Comparison of ENCODE assay signal across 8 mouse cellular contexts in the genomic region with DNA sequence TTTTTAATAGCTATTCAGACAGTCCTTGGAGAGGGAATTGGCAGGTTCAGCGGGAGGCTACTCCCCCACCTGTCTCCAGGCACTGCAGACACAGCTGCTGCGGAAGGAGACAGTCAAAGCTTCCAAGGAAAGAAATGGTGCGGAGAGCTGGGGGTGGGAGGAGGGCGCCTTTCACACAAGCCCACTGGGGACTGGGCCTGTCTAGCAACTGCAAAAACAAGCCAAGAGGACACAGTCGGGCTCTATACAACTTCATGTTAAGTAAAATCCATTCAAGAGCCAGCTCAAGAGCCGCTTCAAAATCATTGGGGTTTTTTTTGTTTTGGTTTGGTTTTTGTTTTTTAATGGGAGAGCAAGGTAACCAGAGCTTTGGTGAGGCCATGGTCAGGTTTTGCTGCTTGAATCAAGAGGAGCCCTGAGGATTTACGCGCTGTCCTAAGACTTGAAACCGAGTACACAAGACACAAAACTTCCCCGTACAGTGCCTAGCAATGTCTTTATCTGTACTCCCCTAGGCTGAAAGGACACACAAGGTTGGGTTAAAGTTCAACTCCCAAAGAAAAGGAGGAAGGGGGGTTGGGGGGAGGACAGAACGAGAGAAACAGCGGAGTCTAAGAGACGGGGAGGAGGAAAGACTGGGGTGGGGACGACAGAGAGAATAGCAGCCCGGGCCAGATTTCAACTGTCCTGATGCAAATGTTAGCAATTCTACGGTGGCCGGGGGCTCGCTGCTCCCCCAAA.
DNase-seq lines count a peak whose midpoint lies in the region; ATAC-seq and TF ChIP-seq lines count a peak whose summit lies in the region.

No protein-coding gene starts in this region.

- no peak for TF ChIP-seq CTCF in layer of hippocampus, adult 2 months (conservative IDR thresholded peaks at IDR 0.05)

- H3K27ac ChIP-seq in layer of hippocampus, adult 2 months: peak overlapping the region; percentile 93
- peak overlapping the region; percentile 85 for H3K27ac ChIP-seq in embryonic facial prominence, embryonic 10.5 days (replicated peaks)
- H3K27ac ChIP-seq in intestine, embryonic 15.5 days: peak overlapping the region; percentile 1; the same call in 1 of the 2 replicates
- peak overlapping the region; percentile 80 for H3K27ac ChIP-seq in limb, embryonic 13.5 days
- H3K27ac ChIP-seq in midbrain, embryonic 12.5 days (replicated peaks): peak overlapping the region; percentile 76
- H3K27ac ChIP-seq in stomach, embryonic 14.5 days (ENCODE audit: low read length): peak overlapping the region; percentile 66; the same call in 1 of the 2 replicates

- no peaks in the 10 kb centered on the region for H3K9me3 ChIP-seq in embryonic facial prominence, embryonic 10.5 days
- H3K9me3 ChIP-seq in intestine, embryonic 15.5 days: no peaks in the 10 kb centered on the region
- H3K9me3 ChIP-seq in limb, embryonic 13.5 days: peaks cover 5% of the 10 kb centered on the region; the same call in 1 of the 2 replicates
- no peaks in the 10 kb centered on the region for H3K9me3 ChIP-seq in midbrain, embryonic 12.5 days
- no peaks in the 10 kb centered on the region for H3K9me3 ChIP-seq in stomach, embryonic 14.5 days (ENCODE audit: control insufficient read depth, low read depth, low read length)

- DNase-seq in layer of hippocampus, adult 2 months (ENCODE audit: low spot score in 2 of 2): peak in 1 of 2 experiments; percentile 34
- no peak for DNase-seq in layer of hippocampus, adult 9-11 months
- DNase-seq in embryonic facial prominence, embryonic 10.5 days (ENCODE audit: low spot score): peak; percentile 64
- DNase-seq in heart, adult 11 months: peak; percentile 98

- no peaks in the 10 kb centered on the region for H3K36me3 ChIP-seq in embryonic facial prominence, embryonic 10.5 days (replicated peaks)
- H3K36me3 ChIP-seq in intestine, embryonic 15.5 days: no peaks in the 10 kb centered on the region
- no peaks in the 10 kb centered on the region for H3K36me3 ChIP-seq in limb, embryonic 13.5 days
- H3K36me3 ChIP-seq in midbrain, embryonic 12.5 days: no peaks in the 10 kb centered on the region
- no peaks in the 10 kb centered on the region for H3K36me3 ChIP-seq in stomach, embryonic 14.5 days (ENCODE audit: control insufficient read depth, insufficient read depth, low read length)

- peak overlapping the region; percentile 48 for H3K9ac ChIP-seq in intestine, embryonic 15.5 days
- peak overlapping the region; percentile 67 for H3K9ac ChIP-seq in limb, embryonic 13.5 days
- H3K9ac ChIP-seq in midbrain, embryonic 12.5 days (replicated peaks): peak overlapping the region; percentile 59
- H3K9ac ChIP-seq in stomach, embryonic 14.5 days (replicated peaks; ENCODE audit: low read depth, low read length): peak overlapping the region; percentile 22; the same call in 1 of the 2 replicates

- H3K4me3 ChIP-seq in layer of hippocampus, adult 2 months: peak overlapping the region; percentile 71
- H3K4me3 ChIP-seq in embryonic facial prominence, embryonic 10.5 days: peak overlapping the region; percentile 58
- peak overlapping the region; percentile 26 for H3K4me3 ChIP-seq in intestine, embryonic 15.5 days (replicated peaks)
- peak overlapping the region; percentile 38 for H3K4me3 ChIP-seq in limb, embryonic 13.5 days
- peak overlapping the region; percentile 44 for H3K4me3 ChIP-seq in midbrain, embryonic 12.5 days
- H3K4me3 ChIP-seq in stomach, embryonic 14.5 days (ENCODE audit: low read depth, low read length): peak overlapping the region; percentile 32

- H3K4me2 ChIP-seq in intestine, embryonic 15.5 days (replicated peaks): peak overlapping the region; percentile 66
- peak overlapping the region; percentile 71 for H3K4me2 ChIP-seq in limb, embryonic 13.5 days (replicated peaks)
- peak overlapping the region; percentile 70 for H3K4me2 ChIP-seq in midbrain, embryonic 12.5 days (replicated peaks)
- peak overlapping the region; percentile 56 for H3K4me2 ChIP-seq in stomach, embryonic 14.5 days (replicated peaks; ENCODE audit: low read depth, low read length)

- peaks cover 16% of the 10 kb centered on the region for H3K4me1 ChIP-seq in embryonic facial prominence, embryonic 10.5 days
- peaks cover 7% of the 10 kb centered on the region for H3K4me1 ChIP-seq in intestine, embryonic 15.5 days (replicated peaks)
- H3K4me1 ChIP-seq in limb, embryonic 13.5 days: peaks cover 44% of the 10 kb centered on the region
- H3K4me1 ChIP-seq in midbrain, embryonic 12.5 days: peaks cover 11% of the 10 kb centered on the region
- H3K4me1 ChIP-seq in stomach, embryonic 14.5 days (ENCODE audit: control insufficient read depth, insufficient read depth, low read length): peaks cover 7% of the 10 kb centered on the region; the same call in 1 of the 2 replicates

- 2% methylated on average over 18 of the region's 18 CpGs for WGBS in embryonic facial prominence, embryonic 10.5 days
- WGBS in intestine, embryonic 15.5 days: 7% methylated on average over 18 of the region's 18 CpGs
- WGBS in limb, embryonic 13.5 days: 5% methylated on average over 18 of the region's 18 CpGs
- WGBS in midbrain, embryonic 12.5 days: 2% methylated on average over 18 of the region's 18 CpGs
- WGBS in stomach, embryonic 14.5 days: 5% methylated on average over 18 of the region's 18 CpGs

- H3K27me3 ChIP-seq in embryonic facial prominence, embryonic 10.5 days (replicated peaks; ENCODE audit: low read depth, poor library complexity, severe bottlenecking): peaks cover 33% of the 10 kb centered on the region
- H3K27me3 ChIP-seq in intestine, embryonic 15.5 days (replicated peaks): 0 out of 2 replicates have a peak, but pooled peaks cover 3% of the 10 kb centered on the region
- peaks cover 8% of the 10 kb centered on the region; the same call in 1 of the 2 replicates for H3K27me3 ChIP-seq in limb, embryonic 13.5 days
- H3K27me3 ChIP-seq in midbrain, embryonic 12.5 days: no peaks in the 10 kb centered on the region
- H3K27me3 ChIP-seq in stomach, embryonic 14.5 days (ENCODE audit: control insufficient read depth, insufficient read depth, low read length): no peaks in the 10 kb centered on the region

- peak; percentile 79 for ATAC-seq in intestine, embryonic 15.5 days
- ATAC-seq in limb, embryonic 13.5 days (ENCODE audit: low FRiP score, low read depth): peak; percentile 59
- peak; percentile 73 for ATAC-seq in midbrain, embryonic 12.5 days (ENCODE audit: low FRiP score, low read depth)
- peak; percentile 57 for ATAC-seq in stomach, embryonic 14.5 days (ENCODE audit: insufficient number of reproducible peaks, insufficient read depth, low FRiP score, low read depth)

Comparison
In these comparisons a context has a peak if more than half of its experiments do, and no peak if none do; other contexts are left out.
1. H3K27ac ChIP-seq: peak in every context shown above with its lines; median percentile 93 in layer of hippocampus, adult 2 months; 85 in embryonic facial prominence, embryonic 10.5 days; 80 in limb, embryonic 13.5 days; 76 in midbrain, embryonic 12.5 days; 66 in stomach, embryonic 14.5 days; 1 in intestine, embryonic 15.5 days.